Mouse (Mus musculus) heart, adult 8-10 months (tissue): ENCODE results near the gene Des. TPM values are rescaled to one million over a fixed set of nuclear protein-coding genes. Genes with fewer than 3 reads are reported as not detected.

Source experiments
- DNase-seq: peaks from one replicate; pipeline ENCODE4 v3.0.0; 2022; ENCODE audit warnings: low spot score
- total RNA-seq, 4 experiments: library from RNA; stranded (reverse); gene quantifications; 2 replicates each; pipeline ENCODE4 v1.2.4; 2022

Gene Des
- total RNA-seq, 4 experiments from 2014 or later, result 1,263 to 1,551 (median 1,367) TPM

DNA sequence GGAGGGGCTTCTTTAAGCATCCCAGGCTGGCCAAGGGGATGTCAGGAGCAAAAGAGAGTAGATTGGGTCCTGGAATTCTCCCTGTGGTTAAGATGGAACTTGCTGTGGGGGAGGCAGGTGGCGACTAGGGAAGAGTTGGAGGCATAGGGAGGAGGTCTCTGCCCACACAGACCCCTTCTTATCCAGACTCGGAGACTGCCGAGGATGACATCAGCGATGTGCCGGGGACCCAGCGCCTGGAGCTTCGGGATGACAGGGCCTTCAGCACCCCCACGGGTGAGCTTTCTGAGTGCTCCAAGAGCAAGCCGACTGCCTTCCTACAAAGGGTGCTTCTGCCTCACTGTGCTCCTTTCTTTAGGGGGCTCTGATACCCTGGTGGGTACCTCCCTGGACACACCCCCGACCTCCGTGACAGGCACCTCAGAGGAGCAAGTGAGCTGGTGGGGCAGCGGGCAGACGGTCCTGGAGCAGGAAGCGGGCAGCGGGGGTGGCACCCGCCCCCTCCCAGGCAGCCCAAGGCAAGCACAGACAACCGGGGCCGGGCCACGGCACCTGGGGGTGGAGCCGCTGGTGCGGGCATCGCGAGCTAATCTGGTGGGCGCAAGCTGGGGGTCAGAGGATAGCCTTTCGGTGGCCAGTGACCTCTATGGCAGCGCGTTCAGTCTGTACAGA, 24.5 kb downstream of the Des start:
- no peak for DNase-seq

DNA sequence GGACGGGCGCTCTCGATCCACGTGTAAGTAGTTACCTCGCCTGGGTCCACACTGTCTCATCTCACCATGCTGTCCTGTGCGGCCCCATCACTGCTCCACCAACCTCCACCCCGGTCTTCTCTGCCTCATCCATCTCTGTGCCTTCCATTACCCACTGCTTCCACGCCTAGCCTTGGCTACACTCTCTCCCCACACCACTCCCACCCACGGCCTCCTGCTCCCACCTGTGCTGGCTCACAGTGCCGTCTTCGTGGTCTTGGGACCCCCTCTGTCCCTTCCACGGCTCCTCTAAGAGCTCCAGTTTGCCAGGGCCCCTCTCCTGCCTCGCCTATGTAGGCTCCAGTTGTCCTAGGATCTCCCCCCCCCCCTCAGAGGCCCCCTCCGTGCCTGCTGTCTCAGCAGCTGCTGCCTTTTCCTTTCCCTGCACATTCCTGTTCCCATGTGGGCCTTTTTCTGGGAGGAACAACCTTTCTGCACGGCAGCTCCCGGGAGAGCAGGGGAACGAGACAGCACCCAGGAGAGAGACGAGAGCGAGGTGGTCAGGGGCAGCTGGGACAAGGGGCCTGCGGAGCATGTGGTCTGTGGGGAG, 25.1 kb downstream of the Des start:
- DNase-seq, result no peak

DNA sequence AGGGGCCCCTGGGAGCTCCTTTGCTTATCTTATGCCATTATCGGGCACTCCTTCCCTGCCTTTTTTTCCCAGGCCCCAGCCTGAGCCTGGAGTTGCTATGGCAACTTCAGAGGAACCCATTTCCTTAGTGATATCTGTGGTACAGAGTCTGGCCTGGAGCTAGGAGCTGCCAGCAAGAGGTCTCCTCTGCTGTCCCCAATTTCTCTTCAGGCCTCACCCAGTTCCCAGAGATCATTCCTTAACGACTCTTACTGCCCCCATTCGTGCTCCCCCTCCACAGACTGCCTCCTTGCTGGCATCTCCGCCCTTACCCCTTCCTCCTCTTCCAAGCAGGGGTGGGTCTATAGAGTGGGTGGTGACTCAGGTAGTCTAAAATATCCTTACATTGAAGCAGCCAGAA, 26.0 kb downstream of the Des start:
- no peak for DNase-seq

DNA sequence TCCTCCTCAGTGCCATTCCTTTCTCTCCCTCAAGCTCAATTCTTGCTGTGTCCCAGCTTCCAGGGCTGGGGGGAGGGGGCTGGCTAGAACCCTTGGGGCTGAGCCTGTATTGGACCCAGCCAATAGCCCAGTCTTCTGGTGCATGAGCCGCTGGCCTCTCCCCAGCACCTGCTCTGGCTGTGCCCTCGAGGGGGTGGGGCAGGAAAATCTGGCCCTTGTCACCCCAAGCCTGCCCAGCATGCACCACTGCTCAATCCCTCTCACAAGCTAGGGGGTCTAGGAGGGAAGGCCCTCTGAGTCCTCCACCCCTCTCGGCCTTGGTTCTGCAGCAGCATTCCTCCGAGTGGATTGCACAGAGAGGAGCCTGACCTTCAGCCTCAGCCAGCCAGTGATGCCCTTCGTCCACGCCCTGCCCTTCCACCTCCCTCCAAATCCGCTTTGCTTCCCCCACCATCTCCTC, 27.4 kb downstream of the Des start:
- no peak for DNase-seq

- no peak for DNase-seq
These were observed 28.1 kb downstream of the Des start for GRCm38 (mm10) chr1:75387929-75388897.

DNA sequence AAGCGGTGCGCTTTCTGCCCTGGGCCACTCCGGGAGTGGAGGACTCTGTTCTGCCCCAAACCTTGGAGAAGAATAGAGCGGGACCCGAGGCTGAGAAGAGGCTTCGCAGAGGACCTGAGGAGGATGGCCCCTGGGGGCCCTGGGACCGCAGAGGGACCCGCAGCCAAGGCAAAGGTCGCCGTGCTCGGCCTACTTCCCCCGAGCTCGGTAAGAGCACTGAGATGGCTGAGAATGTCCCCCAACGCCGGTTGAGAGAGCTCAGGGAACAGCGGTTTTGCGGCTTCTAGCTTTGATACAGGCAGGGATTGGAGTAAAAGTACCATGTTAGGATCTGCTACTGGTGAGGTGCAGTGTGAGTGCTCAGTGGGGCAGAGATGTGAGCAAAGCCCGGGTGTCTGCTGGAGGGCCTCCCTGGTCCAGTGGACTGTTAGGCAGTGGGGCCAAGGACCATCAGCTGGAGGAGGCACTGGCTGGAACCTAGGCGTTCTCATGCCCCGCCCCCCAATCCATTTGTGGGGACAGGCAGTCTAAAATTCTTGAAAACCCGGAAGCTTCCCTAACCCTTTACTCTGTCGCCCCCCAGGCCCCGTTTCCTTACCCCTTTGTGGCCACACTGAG, 28.9 kb downstream of the Des start:
- DNase-seq, result no peak

GRCm38 (mm10) chr1:75393139-75393538, 33.0 kb downstream of the Des start:
- peak; percentile 77 for DNase-seq

GRCm38 (mm10) chr1:75393846-75394245, 33.7 kb downstream of the Des start:
- no peak for DNase-seq

- peak; percentile 85 for DNase-seq
These were observed 38.8 kb downstream of the Des start for GRCm38 (mm10) chr1:75398761-75399402.

DNA sequence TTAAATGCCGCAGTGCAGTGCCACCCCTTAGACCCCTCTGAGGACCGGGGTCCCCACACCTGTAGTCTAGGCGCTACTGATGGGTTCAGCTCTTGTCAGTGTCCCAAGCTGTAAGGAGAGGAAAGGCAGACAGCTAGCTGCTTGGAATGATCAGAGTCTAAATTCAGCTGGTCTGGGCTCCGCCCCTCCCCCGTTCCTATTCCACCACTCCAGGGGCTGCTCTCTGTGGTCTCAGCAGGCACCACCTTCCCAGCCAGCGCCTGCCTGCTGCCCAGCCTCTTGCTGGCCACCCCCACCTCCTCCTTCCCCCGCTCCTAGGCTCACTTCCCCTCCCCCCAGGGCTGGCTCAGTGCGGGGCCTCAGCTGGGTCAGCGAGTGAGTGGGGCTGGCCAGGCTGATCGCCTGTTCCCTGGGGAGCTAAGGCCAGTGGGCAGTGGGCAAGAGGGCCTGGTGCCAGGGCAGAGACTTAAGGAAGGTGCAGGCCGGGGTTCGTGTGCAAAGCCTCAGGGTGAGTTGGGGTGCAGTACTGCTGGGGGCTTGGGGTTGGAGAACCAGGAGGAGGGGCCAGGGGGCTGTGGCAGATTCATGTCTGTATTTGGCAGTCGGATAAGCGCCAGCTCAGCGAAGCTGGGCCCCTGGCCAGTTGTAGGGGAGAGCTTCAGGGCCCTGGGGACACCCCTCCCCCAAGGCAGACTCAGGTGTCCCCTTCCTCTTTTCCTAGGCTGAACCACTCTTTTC, 39.8 kb downstream of the Des start:
- DNase-seq, result peak; percentile 58

GRCm38 (mm10) chr1:75400493-75401115, 40.5 kb downstream of the Des start:
- no peak for DNase-seq

- no peak for DNase-seq
These were observed 45.4 kb downstream of the Des start for GRCm38 (mm10) chr1:75405547-75405946.

GRCm38 (mm10) chr1:75406173-75406572, 46.0 kb downstream of the Des start:
- DNase-seq, result no peak

DNA sequence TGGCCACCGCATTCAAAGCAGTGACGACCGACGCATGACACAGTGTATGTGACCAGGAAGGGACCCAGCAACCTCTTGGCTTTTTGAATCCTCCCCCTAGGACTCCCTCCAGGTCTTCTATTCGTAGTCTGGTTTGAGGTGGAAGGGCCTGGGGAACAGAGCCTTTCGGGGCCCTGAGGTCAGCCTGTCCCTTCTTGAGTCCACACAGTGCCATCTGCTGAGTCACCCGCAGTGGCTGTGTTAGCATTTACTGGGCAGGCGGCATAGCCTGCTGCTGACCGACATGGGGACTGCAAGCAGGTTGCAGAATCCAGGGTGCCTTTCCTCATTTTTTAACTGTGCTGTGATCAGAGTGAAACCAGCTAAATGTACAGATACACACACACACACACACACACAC, 46.9 kb downstream of the Des start:
- no peak for DNase-seq

GRCm38 (mm10) chr1:75408210-75408609, 48.1 kb downstream of the Des start:
- no peak for DNase-seq

- DNase-seq, result no peak
These were observed 49.8 kb downstream of the Des start for GRCm38 (mm10) chr1:75409950-75410349.

DNA sequence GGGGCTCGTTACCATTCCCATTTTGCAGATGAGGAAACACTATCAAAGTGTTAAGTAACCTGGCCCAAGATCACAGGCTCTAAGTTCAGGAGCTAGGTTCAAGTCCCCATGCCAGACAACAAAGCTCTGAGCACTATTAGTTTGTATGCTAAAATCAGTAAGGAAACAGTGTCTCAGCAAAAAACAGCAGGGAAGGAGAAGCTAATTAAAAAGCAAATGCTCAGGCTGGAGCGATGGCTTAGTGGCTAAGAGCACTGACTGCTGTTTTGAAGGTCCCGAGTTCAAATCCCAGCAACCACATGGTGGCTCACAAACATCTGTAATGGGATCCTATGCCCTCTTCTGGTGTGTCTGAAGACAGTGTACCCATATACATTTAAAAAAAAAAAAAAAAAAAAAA, 52.1 kb downstream of the Des start:
- DNase-seq, result no peak

GRCm38 (mm10) chr1:75413749-75414148, 53.6 kb downstream of the Des start:
- no peak for DNase-seq
